Mouse (Mus musculus) lung, postnatal 0 days (tissue): ENCODE results near the gene Ccdc60. TPM values are rescaled to one million over a fixed set of nuclear protein-coding genes. Genes with fewer than 3 reads are reported as not detected.

Experiments used
- ATAC-seq: fragments of 200-750 bp; cut with Nextera tagmentation; 2 replicates; pipeline ENCODE4 v1.8.0; 2017; ENCODE audit warnings: moderate library complexity
- DNase-seq: peaks from one replicate; pipeline ENCODE4 v3.0.0-alpha.2; 2016; ENCODE audit warnings: low spot score
- H3K27ac ChIP-seq: fragments of 300-500 bp; sonication (generic); 2 replicates; pipeline ENCODE4 v1.5.1; 2014; ENCODE audit warnings: antibody characterized with exemption, mild to moderate bottlenecking, low read length, mixed read lengths
- H3K27me3 ChIP-seq: fragments of 300-500 bp; sonication (generic); replicated peaks from 2 replicates; pipeline ENCODE4 v1.6.1; 2014; ENCODE audit warnings: low read length, mixed read lengths; ENCODE audit not compliant: insufficient read depth
- H3K36me3 ChIP-seq: fragments of 300-500 bp; sonication (generic); 2 replicates; pipeline ENCODE4 v1.6.1; 2014; ENCODE audit warnings: low read length, mixed read lengths; ENCODE audit not compliant: insufficient read depth
- H3K4me1 ChIP-seq: fragments of 300-500 bp; sonication (generic); 2 replicates; pipeline ENCODE4 v1.6.1; 2014; ENCODE audit warnings: antibody characterized with exemption, low read depth, low read length, mixed read lengths; ENCODE audit not compliant: insufficient read depth
- H3K4me2 ChIP-seq: fragments of 300-500 bp; sonication (generic); replicated peaks from 2 replicates; pipeline ENCODE4 v1.6.1; 2014; ENCODE audit warnings: low read depth, mild to moderate bottlenecking, low read length, moderate library complexity, mixed read lengths
- H3K4me3 ChIP-seq: fragments of 300-500 bp; sonication (generic); 2 replicates; pipeline ENCODE4 v1.5.1; 2014; ENCODE audit warnings: low read depth, low read length
- H3K9ac ChIP-seq: fragments of 300-500 bp; sonication (generic); replicated peaks from 2 replicates; pipeline ENCODE4 v1.6.1; 2014; ENCODE audit warnings: low read depth, mild to moderate bottlenecking
- H3K9me3 ChIP-seq: fragments of 300-500 bp; sonication (generic); 2 replicates; pipeline ENCODE4 v1.6.1; 2016; ENCODE audit warnings: low read length, mixed read lengths
- CTCF ChIP-seq: IDR thresholded peaks from 2 replicates; pipeline ENCODE4 v1.5.1; 2016; ENCODE audit warnings: antibody characterized with exemption, mild to moderate bottlenecking
- EP300 ChIP-seq: IDR thresholded peaks from 2 replicates; pipeline ENCODE4 v1.6.1; 2016; ENCODE audit warnings: antibody characterized with exemption, mild to moderate bottlenecking, control low read depth
- WGBS: fragments of 180-500 bp; shearing (Covaris S2); extraction: QIAGEN DNeasy Blood & Tissue Kit; methylation state at CpG from one replicate; pipeline ENCODE4 v1.1.7; 2014; 5-methylcytosine and 5-hydroxymethylcytosine counted together
- polyA plus RNA-seq: library from polyadenylated mRNA; unstranded; fragments of >200 nt; fragmentation: Nextera tagmentation; extraction: Ambion mirVana; gene quantifications from 2 replicates; pipeline ENCODE4 v1.2.1, GENCODE M21; 2015

Ccdc60 gene
- polyA plus RNA-seq, 1 experiment from 2014 or later: 1.3 TPM

DNA sequence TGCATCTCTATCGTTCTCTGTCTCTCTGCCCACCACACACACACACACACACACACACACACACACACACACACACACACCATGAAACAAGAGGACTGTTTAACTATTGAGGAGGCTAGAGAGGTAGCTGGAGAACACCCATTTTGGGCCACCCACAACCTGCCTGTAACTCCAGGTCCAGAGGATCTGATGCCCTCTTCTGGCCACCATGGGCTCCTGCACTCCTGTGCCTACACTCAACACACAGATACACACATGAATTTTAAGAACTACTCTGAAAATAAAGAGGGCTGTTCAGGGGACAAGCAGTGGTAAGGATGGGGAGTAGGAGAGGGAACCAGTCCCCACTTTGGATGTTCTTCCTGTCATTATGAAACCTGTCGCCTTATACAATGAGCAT lies 26.1 kb downstream of the Ccdc60 start:
- TF ChIP-seq EP300: no peak
- no peak for TF ChIP-seq CTCF
- Histone ChIP-seq H3K27ac (no peak overlapping the region), H3K4me3 (no peak overlapping the region), H3K27me3 (no peaks in the 10 kb centered on the region), H3K36me3 (no peaks in the 10 kb centered on the region), H3K9ac (no peak overlapping the region), H3K4me1 (no peaks in the 10 kb centered on the region), H3K4me2 (no peak overlapping the region), H3K9me3 (no peaks in the 10 kb centered on the region)
- WGBS: 90% methylated on average over 2 of the region's 2 CpGs
- no peak for DNase-seq
- ATAC-seq: no peak

DNA sequence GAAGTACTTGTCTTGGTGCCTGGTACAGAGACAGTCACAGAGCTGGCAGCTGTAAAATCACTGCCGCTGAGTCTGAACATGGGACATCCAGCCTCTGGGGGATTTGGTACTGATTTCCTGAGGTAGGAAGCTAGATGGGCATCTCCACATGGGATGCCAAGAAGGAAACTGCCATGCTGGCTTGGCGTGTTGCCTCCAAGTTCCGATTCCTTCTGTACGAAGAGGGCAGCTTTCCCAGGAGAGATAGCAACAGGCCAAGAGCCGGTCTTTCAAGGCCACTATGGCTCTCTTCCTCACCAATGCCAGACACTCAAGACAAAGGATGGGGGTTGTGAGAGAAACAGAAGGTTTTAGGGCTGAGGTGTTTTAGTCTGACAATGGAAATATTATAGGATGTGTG lies 26.8 kb downstream of the Ccdc60 start:
- ATAC-seq: no peak
- 85% methylated on average over 5 of the region's 5 CpGs for WGBS
- no peak for DNase-seq

DNA sequence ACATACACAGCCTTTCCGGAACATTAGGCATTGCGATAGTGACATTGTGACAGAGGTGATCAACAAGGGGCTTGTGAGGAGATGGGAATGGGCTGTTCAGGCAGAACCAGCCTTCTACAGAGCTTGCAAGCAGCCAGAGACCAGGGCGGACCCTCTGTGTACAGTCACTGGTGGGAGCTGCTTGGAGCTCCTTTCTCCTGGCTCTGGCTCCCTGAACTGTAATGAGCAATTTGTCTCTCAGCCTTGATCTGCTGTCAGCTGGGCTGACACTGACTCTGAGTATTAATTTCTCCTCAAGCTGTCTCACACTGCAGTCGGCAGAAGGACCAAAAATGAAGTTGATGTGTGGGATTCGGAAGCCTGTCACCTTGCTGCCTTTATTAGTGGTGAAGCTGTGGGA lies 28.4 kb downstream of the Ccdc60 start:
- Histone ChIP-seq H3K9ac (no peak overlapping the region), H3K4me1 (no peaks in the 10 kb centered on the region), H3K36me3 (no peaks in the 10 kb centered on the region), H3K27ac (no peak overlapping the region), H3K4me2 (no peak overlapping the region), H3K4me3 (no peak overlapping the region), H3K9me3 (no peaks in the 10 kb centered on the region), H3K27me3 (no peaks in the 10 kb centered on the region)
- no peak for ATAC-seq
- WGBS: 69% methylated on average over 5 of the region's 5 CpGs
- no peak for DNase-seq
- TF ChIP-seq CTCF (no peak), EP300 (no peak)

More for the DNA sequence above, 26.8 kb downstream of the Ccdc60 start:
- no peaks in the 10 kb centered on the region for H3K9me3 ChIP-seq
- TF ChIP-seq CTCF (no peak), EP300 (no peak)
- H3K36me3 ChIP-seq: no peaks in the 10 kb centered on the region
- no peak overlapping the region for H3K27ac ChIP-seq
- no peak overlapping the region for H3K4me2 ChIP-seq
- no peaks in the 10 kb centered on the region for H3K27me3 ChIP-seq
- H3K4me1 ChIP-seq: no peaks in the 10 kb centered on the region
- H3K4me3 ChIP-seq: no peak overlapping the region
- no peak overlapping the region for H3K9ac ChIP-seq

DNA sequence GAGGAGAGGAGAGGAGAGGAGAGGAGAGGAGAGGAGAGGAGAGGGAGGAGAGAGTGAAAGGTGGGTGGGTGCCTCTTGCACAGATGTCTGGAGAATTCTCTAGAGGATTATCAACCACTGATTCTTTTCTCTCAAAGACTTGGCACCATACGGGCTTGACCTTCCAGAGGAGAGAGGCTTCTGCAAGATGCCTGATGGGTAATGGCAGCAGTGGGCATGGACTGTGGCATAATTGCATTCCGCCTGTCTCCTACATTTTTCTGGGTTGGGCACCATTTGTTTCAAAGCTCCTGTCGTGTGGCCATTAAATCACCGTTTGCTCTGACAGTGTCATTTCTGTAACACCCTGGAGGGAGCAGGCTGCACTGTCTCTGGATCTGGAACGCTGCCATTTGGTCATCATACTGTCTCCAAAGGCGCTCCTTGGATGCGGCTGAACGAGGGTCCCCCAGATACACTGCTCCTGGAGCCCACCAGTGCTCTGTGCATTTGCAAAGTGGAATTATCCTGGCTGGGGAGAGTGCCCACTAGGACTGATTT lies 30.4 kb downstream of the Ccdc60 start:
- Histone ChIP-seq H3K27me3 (no peaks in the 10 kb centered on the region), H3K36me3 (no peaks in the 10 kb centered on the region), H3K4me3 (no peak overlapping the region), H3K4me1 (no peaks in the 10 kb centered on the region), H3K4me2 (no peak overlapping the region), H3K9me3 (no peaks in the 10 kb centered on the region), H3K27ac (no peak overlapping the region), H3K9ac (no peak overlapping the region)
- DNase-seq (no peak), ATAC-seq (no peak)
- TF ChIP-seq CTCF (no peak), EP300 (no peak)
- 48% methylated on average over 8 of the region's 8 CpGs for WGBS

DNA sequence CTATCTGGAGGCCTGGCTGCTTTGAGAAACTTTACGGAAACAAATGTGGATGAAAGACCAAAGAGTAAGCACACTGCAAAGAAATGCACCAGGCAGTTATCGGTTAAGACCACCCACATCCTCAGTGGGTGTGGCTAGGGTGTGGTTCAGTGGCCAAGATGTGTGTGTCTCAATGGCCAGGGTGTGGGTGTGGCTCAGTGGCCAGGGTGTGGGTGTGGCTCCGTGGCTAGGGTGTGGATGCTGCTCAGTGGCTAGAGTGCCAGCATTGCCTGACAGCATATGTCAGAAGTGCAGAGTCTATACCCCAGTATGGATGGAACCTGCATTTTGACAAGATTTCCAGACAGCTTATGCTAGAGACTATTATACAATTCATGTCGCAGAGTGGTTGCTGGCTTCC lies 34.9 kb downstream of the Ccdc60 start:
- no peak overlapping the region for H3K9ac ChIP-seq
- H3K4me2 ChIP-seq: no peak overlapping the region
- H3K4me3 ChIP-seq: no peak overlapping the region
- H3K27me3 ChIP-seq: no peaks in the 10 kb centered on the region
- WGBS: 78% methylated on average over 4 of the region's 4 CpGs
- no peak overlapping the region for H3K27ac ChIP-seq
- TF ChIP-seq CTCF (no peak), EP300 (no peak)
- no peaks in the 10 kb centered on the region for H3K36me3 ChIP-seq
- DNase-seq (no peak), ATAC-seq (no peak)
- no peaks in the 10 kb centered on the region for H3K9me3 ChIP-seq
- H3K4me1 ChIP-seq: no peaks in the 10 kb centered on the region

DNA sequence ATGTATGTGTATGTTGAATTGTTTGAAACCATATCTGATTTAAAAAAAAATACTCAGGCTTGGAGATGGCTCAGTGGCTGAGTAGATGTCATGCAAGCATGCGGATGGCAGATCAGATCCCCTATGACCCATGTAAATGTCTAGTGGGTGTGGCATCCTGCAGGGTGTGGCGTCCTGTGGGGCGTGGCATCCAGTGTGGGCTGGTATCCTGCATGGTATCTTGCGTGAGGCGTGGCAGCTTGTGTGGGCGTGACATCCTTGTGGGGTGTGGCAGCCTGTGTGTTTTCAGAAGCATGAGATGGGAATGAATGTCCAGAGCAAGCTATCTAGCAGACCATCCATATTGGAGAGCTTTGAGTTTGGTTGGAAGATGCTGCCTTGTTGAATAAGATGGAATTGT lies 36.6 kb downstream of the Ccdc60 start:
- H3K27ac ChIP-seq: no peak overlapping the region
- DNase-seq: no peak
- H3K4me2 ChIP-seq: no peak overlapping the region
- no peaks in the 10 kb centered on the region for H3K27me3 ChIP-seq
- no peak for TF ChIP-seq EP300
- no peak for TF ChIP-seq CTCF
- no peak overlapping the region for H3K4me3 ChIP-seq
- WGBS: 75% methylated on average over 6 of the region's 6 CpGs
- ATAC-seq: no peak
- no peak overlapping the region for H3K9ac ChIP-seq
- H3K36me3 ChIP-seq: no peaks in the 10 kb centered on the region
- no peaks in the 10 kb centered on the region for H3K9me3 ChIP-seq
- H3K4me1 ChIP-seq: no peaks in the 10 kb centered on the region

DNA sequence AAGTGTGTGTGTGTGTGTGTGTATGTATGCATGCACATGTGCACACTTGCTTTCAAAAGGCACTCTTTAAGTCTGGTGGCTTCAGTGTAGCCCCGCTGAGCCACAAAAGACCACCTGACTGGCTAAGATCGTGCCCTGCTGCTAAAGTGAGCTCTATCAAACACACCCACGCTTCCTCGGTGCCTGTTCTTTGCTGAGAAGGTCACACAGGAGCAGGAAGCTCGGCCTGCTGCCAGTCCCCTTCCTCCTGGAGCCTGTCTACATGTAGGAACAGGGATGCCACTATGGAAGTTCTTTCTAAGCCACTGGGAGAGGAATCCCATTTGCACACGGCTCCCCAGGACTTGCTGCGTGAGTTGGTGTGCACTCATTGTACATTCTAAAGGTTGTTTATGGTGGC lies 42.1 kb downstream of the Ccdc60 start:
- Histone ChIP-seq H3K9ac (no peak overlapping the region), H3K4me2 (no peak overlapping the region), H3K4me3 (no peak overlapping the region), H3K27me3 (no peaks in the 10 kb centered on the region), H3K4me1 (no peaks in the 10 kb centered on the region), H3K9me3 (no peaks in the 10 kb centered on the region), H3K36me3 (no peaks in the 10 kb centered on the region), H3K27ac (no peak overlapping the region)
- TF ChIP-seq EP300: no peak
- ATAC-seq: no peak
- 65% methylated on average over 7 of the region's 7 CpGs for WGBS
- DNase-seq: no peak
